Mouse (Mus musculus): ENCODE measurements around the gene Cd247. TPM values are rescaled to one million over a fixed set of nuclear protein-coding genes. Genes with fewer than 3 reads are reported as not detected.

Gene Cd247
- polyA plus RNA-seq, 1 experiment from 2014 or later, result 0.61 TPM

Other genes with a start within 250 kb of the Cd247 start
- 165 and 169 TPM in 2 replicates for gene Mpzl1, start 154.1 kb upstream of the Cd247 start, polyA plus RNA-seq (2015; fragmentation: Nextera tagmentation; extraction: Ambion mirVana)
- gene Rcsd1, start 78.9 kb upstream of the Cd247 start, polyA plus RNA-seq (2015; fragmentation: Nextera tagmentation; extraction: Ambion mirVana), result 17.5 and 23.5 TPM in 2 replicates
- gene Creg1, start 24.9 kb upstream of the Cd247 start, polyA plus RNA-seq (2015; fragmentation: Nextera tagmentation; extraction: Ambion mirVana), result 66.9 and 67.9 TPM in 2 replicates
- gene Pou2f1, start 214.0 kb downstream of the Cd247 start, polyA plus RNA-seq (2015; fragmentation: Nextera tagmentation; extraction: Ambion mirVana), result 8.1 and 9.5 TPM in 2 replicates

Measured in limb, embryonic 15.5 days (tissue).